Mouse (Mus musculus) erythroblast, embryonic 14.5 days (primary cell): ENCODE data around the gene Gm3404. TPM values are rescaled to one million over a fixed set of nuclear protein-coding genes. Genes with fewer than 3 reads are reported as not detected.
"Not testable (repeated sequence)": the region's sequence is repeated elsewhere in the genome, so short reads cannot be mapped to it uniquely, and the experiment has no call there.

ENCODE experiments used
- H3K27me3 ChIP-seq: 2 replicates; pipeline ENCODE4 v1.6.1; 2012; ENCODE audit warnings: inconsistent platforms; ENCODE audit not compliant: control insufficient read depth
- H3K36me3 ChIP-seq: 2 replicates; pipeline ENCODE4 v1.6.1; 2012; ENCODE audit warnings: mild to moderate bottlenecking, inconsistent platforms; ENCODE audit not compliant: control insufficient read depth
- H3K4me1 ChIP-seq: 2 replicates; pipeline ENCODE4 v1.6.1; 2012; ENCODE audit warnings: inconsistent platforms; ENCODE audit not compliant: control insufficient read depth
- H3K4me3 ChIP-seq: replicated peaks from 2 replicates; pipeline ENCODE3; 2012; ENCODE audit warnings: moderate library complexity, mild to moderate bottlenecking, inconsistent platforms
- H3K9me3 ChIP-seq: 2 replicates; pipeline ENCODE4 v1.6.1; 2012; ENCODE audit warnings: low read length, inconsistent platforms, mixed read lengths; ENCODE audit not compliant: control insufficient read depth
- GATA1 ChIP-seq: IDR thresholded peaks from 2 replicates; pipeline ENCODE4 v1.6.1; 2012; ENCODE audit warnings: low read length, inconsistent platforms, mixed read lengths
- TAL1 ChIP-seq: IDR thresholded peaks from 3 replicates; pipeline ENCODE4 v1.6.1; 2012; ENCODE audit warnings: low read length, inconsistent platforms, mixed read lengths
- polyA plus RNA-seq: library from polyadenylated mRNA; stranded (reverse); fragments of >175 nt; gene quantifications from 2 replicates; pipeline ENCODE4 v1.2.3, GENCODE M21; 2012

Gene Gm3404
- polyA plus RNA-seq, result not detected in 2 replicates

GRCm38 (mm10) chr5:146525501-146525900, at the start of gene Gm3404:
Gene Gm3404 (plus strand): TSS chr5:146525801.
- H3K4me1 ChIP-seq, H3K4me3 ChIP-seq, H3K9me3 ChIP-seq, H3K36me3 ChIP-seq, H3K27me3 ChIP-seq: not testable (repeated sequence)

GRCm38 (mm10) chr5:146479564-146479963, 46.0 kb upstream of the Gm3404 start:
- H3K4me1 ChIP-seq, H3K36me3 ChIP-seq, H3K9me3 ChIP-seq, H3K4me3 ChIP-seq, H3K27me3 ChIP-seq: not testable (repeated sequence)

GRCm38 (mm10) chr5:146481665-146482064, 43.9 kb upstream of the Gm3404 start, which contains the start of gene Gm6408:
Gene Gm6408 (plus strand): TSS chr5:146481965.
- H3K4me3 ChIP-seq, H3K27me3 ChIP-seq, H3K4me1 ChIP-seq, H3K9me3 ChIP-seq, H3K36me3 ChIP-seq: not testable (repeated sequence)

- not testable (repeated sequence) for H3K36me3 ChIP-seq, H3K4me3 ChIP-seq, H3K4me1 ChIP-seq, H3K9me3 ChIP-seq, H3K27me3 ChIP-seq
These were observed 36.6 kb upstream of the Gm3404 start for GRCm38 (mm10) chr5:146488959-146489358.

GRCm38 (mm10) chr5:146491063-146491462, 34.5 kb upstream of the Gm3404 start, which contains the start of gene Gm6370:
Gene Gm6370 (plus strand): TSS chr5:146491363.
- not testable (repeated sequence) for H3K27me3 ChIP-seq, H3K4me3 ChIP-seq

GRCm38 (mm10) chr5:146502099-146502498, 23.5 kb upstream of the Gm3404 start, which contains the start of gene 4930449I24Rik:
Gene 4930449I24Rik (plus strand): TSS chr5:146502399.
- not testable (repeated sequence) for H3K27me3 ChIP-seq, H3K4me3 ChIP-seq, H3K4me1 ChIP-seq, H3K9me3 ChIP-seq, H3K36me3 ChIP-seq

More at GRCm38 (mm10) chr5:146491063-146491462, 34.5 kb upstream of the Gm3404 start, which contains the start of gene Gm6370:
- not testable (repeated sequence) for H3K36me3 ChIP-seq, H3K9me3 ChIP-seq, H3K4me1 ChIP-seq

- H3K36me3 ChIP-seq, H3K4me1 ChIP-seq, H3K9me3 ChIP-seq, H3K4me3 ChIP-seq, H3K27me3 ChIP-seq: not testable (repeated sequence)
These were observed 11.8 kb upstream of the Gm3404 start, which contains the start of gene Gm3402 for GRCm38 (mm10) chr5:146513823-146514222. Gene Gm3402 (plus strand): TSS chr5:146514123.

GRCm38 (mm10) chr5:146537347-146537746, 11.7 kb downstream of the Gm3404 start, which contains the start of gene Gm3409:
Gene Gm3409 (plus strand): TSS chr5:146537647.
- not testable (repeated sequence) for H3K4me1 ChIP-seq, H3K36me3 ChIP-seq, H3K27me3 ChIP-seq, H3K4me3 ChIP-seq, H3K9me3 ChIP-seq

- not testable (repeated sequence) for H3K9me3 ChIP-seq
These were observed 30.2 kb downstream of the Gm3404 start, which contains the start of gene Gm3415 for GRCm38 (mm10) chr5:146555836-146556235. Gene Gm3415 (plus strand): TSS chr5:146556136.

GRCm38 (mm10) chr5:146564259-146564658, 38.7 kb downstream of the Gm3404 start:
- TF ChIP-seq TAL1 (no peak), GATA1 (no peak)
- H3K9me3 ChIP-seq, result no peaks in the 10 kb centered on the region
- no peak overlapping the region for H3K4me3 ChIP-seq
- no peaks in the 10 kb centered on the region for H3K27me3 ChIP-seq
- no peaks in the 10 kb centered on the region for H3K36me3 ChIP-seq
- H3K4me1 ChIP-seq, result no peaks in the 10 kb centered on the region

More at GRCm38 (mm10) chr5:146555836-146556235, 30.2 kb downstream of the Gm3404 start, which contains the start of gene Gm3415:
- not testable (repeated sequence) for H3K36me3 ChIP-seq, H3K4me1 ChIP-seq, H3K27me3 ChIP-seq, H3K4me3 ChIP-seq

- H3K27me3 ChIP-seq, result no peaks in the 10 kb centered on the region
- no peak overlapping the region for H3K4me3 ChIP-seq
- no peak for TF ChIP-seq TAL1
- no peak for TF ChIP-seq GATA1
- H3K4me1 ChIP-seq, result no peaks in the 10 kb centered on the region
- H3K36me3 ChIP-seq, result no peaks in the 10 kb centered on the region
- H3K9me3 ChIP-seq, result no peaks in the 10 kb centered on the region
These were observed 41.5 kb downstream of the Gm3404 start for GRCm38 (mm10) chr5:146567054-146567453.

- not testable (repeated sequence) for H3K27me3 ChIP-seq, H3K36me3 ChIP-seq, H3K4me3 ChIP-seq, H3K9me3 ChIP-seq, H3K4me1 ChIP-seq
These were observed 44.6 kb downstream of the Gm3404 start for GRCm38 (mm10) chr5:146570179-146570578.

GRCm38 (mm10) chr5:146571830-146572734, 46.5 kb downstream of the Gm3404 start:
- not testable (repeated sequence) for H3K36me3 ChIP-seq, H3K4me1 ChIP-seq, H3K27me3 ChIP-seq, H3K4me3 ChIP-seq, H3K9me3 ChIP-seq

- not testable (repeated sequence) for H3K4me3 ChIP-seq, H3K4me1 ChIP-seq, H3K9me3 ChIP-seq, H3K36me3 ChIP-seq, H3K27me3 ChIP-seq
These were observed 47.1 kb downstream of the Gm3404 start for GRCm38 (mm10) chr5:146572735-146573042.
